Mouse (Mus musculus) liver, adult 2 months (tissue): ENCODE results near the gene Sco1. TPM values are rescaled to one million over a fixed set of nuclear protein-coding genes. Genes with fewer than 3 reads are reported as not detected.
A peak's percentile ranks its signal among the peaks of the same experiment; 100 is the strongest.

Source experiments
- DNase-seq: peaks from one replicate; pipeline ENCODE4 v3.0.0-alpha.2; 2011; ENCODE audit warnings: low read depth, low spot score; ENCODE audit errors: extremely low read depth
- H3K27ac ChIP-seq: fragments of 200-500 bp; replicated peaks from 2 replicates; pipeline ENCODE4 v1.5.1; 2012; ENCODE audit warnings: low read depth, mild to moderate bottlenecking, control low read depth, inconsistent platforms, low read length; ENCODE audit not compliant: insufficient read depth
- H3K27me3 ChIP-seq: fragments of 200-500 bp; 2 replicates; pipeline ENCODE4 v1.6.1; 2012; ENCODE audit warnings: mild to moderate bottlenecking, moderate library complexity, low read length, inconsistent platforms; ENCODE audit not compliant: control insufficient read depth, insufficient read depth
- H3K36me3 ChIP-seq: fragments of 200-500 bp; 2 replicates; pipeline ENCODE4 v1.6.1; 2012; ENCODE audit warnings: low read length, inconsistent platforms; ENCODE audit not compliant: control insufficient read depth, insufficient read depth
- H3K4me1 ChIP-seq: fragments of 200-500 bp; 2 replicates; pipeline ENCODE4 v1.6.1; 2011; ENCODE audit warnings: low read length; ENCODE audit not compliant: control insufficient read depth, insufficient read depth
- H3K4me3 ChIP-seq: fragments of 200-500 bp; 2 replicates; pipeline ENCODE4 v1.5.1; 2011; ENCODE audit warnings: low read depth, mild to moderate bottlenecking, control low read depth, low read length, moderate library complexity; ENCODE audit not compliant: insufficient read depth
- H3K79me2 ChIP-seq: fragments of 200-500 bp; 2 replicates; pipeline ENCODE4 v1.6.1; 2012; ENCODE audit warnings: inconsistent platforms, mild to moderate bottlenecking, low read length, moderate library complexity; ENCODE audit not compliant: control insufficient read depth, insufficient read depth
- H3K9ac ChIP-seq: fragments of 200-500 bp; 2 replicates; pipeline ENCODE4 v1.6.1; 2012; ENCODE audit warnings: low read depth, mild to moderate bottlenecking, control low read depth, inconsistent platforms, low read length
- CTCF ChIP-seq: fragments of 200-500 bp; IDR thresholded peaks from 2 replicates; pipeline ENCODE4 v1.5.1; 2011; ENCODE audit warnings: low read depth, low read length, control low read depth
- POLR2A ChIP-seq: fragments of 200-500 bp; IDR thresholded peaks from 2 replicates; pipeline ENCODE4 v1.6.1; 2011; ENCODE audit warnings: low read length, control low read depth; ENCODE audit not compliant: insufficient read depth; ENCODE audit errors: extremely low read depth
- WGBS: fragments of 180-500 bp; shearing (Covaris S2); methylation state at CpG from one replicate; pipeline ENCODE4 v1.1.7; 2018; 5-methylcytosine and 5-hydroxymethylcytosine counted together
- polyA plus RNA-seq: library from polyadenylated mRNA; depleted of rRNA; stranded (reverse); fragments of >200 nt; gene quantifications from 2 replicates; pipeline ENCODE4 v1.2.3, GENCODE M21; 2012
- total RNA-seq: library from RNA; depleted of rRNA; stranded (reverse); fragments of >200 nt; gene quantifications from 2 replicates; pipeline ENCODE4 v1.2.3, GENCODE M21; 2014

The Sco1 gene
- total and polyA plus RNA-seq, 2 experiments: 4.8 to 11.5 TPM

- H3K27ac ChIP-seq: peak overlapping the region; percentile 2; the same call in 1 of the 2 replicates
- TF ChIP-seq POLR2A (no peak), CTCF (no peak)
These were observed 5.3 kb upstream of the Sco1 start for GRCm38 (mm10) chr11:67047199-67047598.

DNA sequence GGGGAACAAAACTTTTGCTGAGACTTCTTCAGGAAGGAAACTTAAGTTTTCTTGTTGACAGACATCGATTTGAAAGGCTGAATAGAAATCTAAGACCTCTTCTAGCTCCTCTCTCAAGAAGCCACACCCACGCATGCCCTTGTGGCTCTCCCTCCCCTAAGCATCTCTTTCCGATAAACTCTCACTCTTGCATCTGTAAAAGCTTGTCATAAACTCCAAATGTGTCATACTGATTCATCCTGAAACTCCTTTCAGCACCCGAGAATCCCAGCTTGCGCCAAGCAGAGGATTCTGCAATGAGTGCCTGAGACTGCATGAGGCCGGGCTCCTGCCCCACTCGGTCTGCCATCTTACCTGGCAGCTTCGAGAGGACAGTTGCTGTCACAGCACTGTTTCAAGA, 4.0 kb upstream of the Sco1 start:
- no peaks in the 10 kb centered on the region; the same call in 1 of the 2 replicates for H3K36me3 ChIP-seq
- peaks cover 18% of the 10 kb centered on the region; the same call in 1 of the 2 replicates for H3K79me2 ChIP-seq
- peaks cover 29% of the 10 kb centered on the region for H3K4me1 ChIP-seq
- no peak overlapping the region for H3K9ac ChIP-seq
- no peak for DNase-seq
- no peaks in the 10 kb centered on the region for H3K27me3 ChIP-seq
- WGBS: 89% methylated on average over 8 of the region's 8 CpGs
- H3K27ac ChIP-seq: no peak overlapping the region
- H3K4me3 ChIP-seq: no peak overlapping the region
- no peak for TF ChIP-seq CTCF
- no peak for TF ChIP-seq POLR2A

More at GRCm38 (mm10) chr11:67047199-67047598, 5.3 kb upstream of the Sco1 start:
- Histone ChIP-seq H3K79me2 (peaks cover 14% of the 10 kb centered on the region; the same call in 1 of the 2 replicates), H3K9ac (no peak overlapping the region), H3K4me1 (peaks cover 27% of the 10 kb centered on the region), H3K4me3 (no peak overlapping the region), H3K36me3 (no peaks in the 10 kb centered on the region; the same call in 1 of the 2 replicates), H3K27me3 (no peaks in the 10 kb centered on the region)
- peak; percentile 76 for DNase-seq
- WGBS: 40% methylated on average over 5 of the region's 5 CpGs

GRCm38 (mm10) chr11:67049256-67049655, 3.2 kb upstream of the Sco1 start:
- peaks cover 18% of the 10 kb centered on the region; the same call in 1 of the 2 replicates for H3K79me2 ChIP-seq
- peaks cover 27% of the 10 kb centered on the region for H3K4me1 ChIP-seq
- no peaks in the 10 kb centered on the region; the same call in 1 of the 2 replicates for H3K36me3 ChIP-seq
- H3K27ac ChIP-seq: no peak overlapping the region
- H3K27me3 ChIP-seq: no peaks in the 10 kb centered on the region
- peak; percentile 30; the same call in 1 of the 2 replicates for TF ChIP-seq CTCF
- no peak for TF ChIP-seq POLR2A
- WGBS: 93% methylated on average over 3 of the region's 3 CpGs
- no peak overlapping the region for H3K9ac ChIP-seq
- H3K4me3 ChIP-seq: no peak overlapping the region
- no peak for DNase-seq

GRCm38 (mm10) chr11:67051676-67052320, 672 bp upstream of the Sco1 start:
- Histone ChIP-seq H3K4me3 (peak overlapping the region; percentile 95), H3K4me1 (peaks cover 19% of the 10 kb centered on the region), H3K36me3 (peaks cover 12% of the 10 kb centered on the region), H3K9ac (peak overlapping the region; percentile 88), H3K79me2 (peaks cover 13% of the 10 kb centered on the region; the same call in 1 of the 2 replicates), H3K27me3 (no peaks in the 10 kb centered on the region), H3K27ac (peak overlapping the region; percentile 92)
- WGBS: 2% methylated on average over 16 of the region's 16 CpGs
- DNase-seq: peak; percentile 79
- TF ChIP-seq POLR2A: no peak
- TF ChIP-seq CTCF: no peak

- 90% methylated on average over 8 of the region's 8 CpGs for WGBS
- Histone ChIP-seq H3K4me3 (no peak overlapping the region), H3K27me3 (no peaks in the 10 kb centered on the region)
These were observed 2.4 kb downstream of the Sco1 start for GRCm38 (mm10) chr11:67054754-67055365.

More at GRCm38 (mm10) chr11:67054754-67055365, 2.4 kb downstream of the Sco1 start:
- DNase-seq: no peak
- no peak overlapping the region for H3K9ac ChIP-seq
- no peak overlapping the region for H3K27ac ChIP-seq
- TF ChIP-seq POLR2A (no peak), CTCF (no peak)
- H3K4me1 ChIP-seq: peaks cover 9% of the 10 kb centered on the region
- peaks cover 9% of the 10 kb centered on the region; the same call in 1 of the 2 replicates for H3K79me2 ChIP-seq
- peaks cover 31% of the 10 kb centered on the region for H3K36me3 ChIP-seq
